9 mouse cellular contexts compared by ENCODE assay signal in the genomic region with DNA sequence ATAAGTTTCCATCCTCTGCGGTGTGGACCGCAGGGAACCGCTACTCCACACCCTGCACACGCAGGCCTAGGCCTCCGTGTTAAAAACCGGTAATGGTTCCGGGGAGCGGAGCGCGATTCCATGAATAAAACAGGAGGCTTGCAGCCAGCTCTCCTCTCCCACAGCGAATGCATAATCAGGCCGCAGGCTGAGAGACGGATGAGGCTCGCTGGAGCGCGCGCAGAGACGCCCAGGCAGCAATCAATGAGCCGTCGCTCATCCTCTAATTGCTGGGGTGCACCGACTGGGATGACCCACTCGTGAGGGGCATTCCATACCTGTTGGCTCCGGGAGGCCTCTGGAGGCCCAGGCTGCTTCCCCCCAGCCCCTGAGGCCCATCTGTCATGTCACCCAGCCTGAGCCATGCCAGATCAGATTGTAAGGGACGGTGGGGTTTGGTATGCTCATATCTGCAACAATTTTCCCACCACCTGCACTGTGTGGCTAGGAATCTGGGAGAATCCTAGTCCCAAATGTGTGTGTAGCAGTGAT. TPM values are rescaled to one million over a fixed set of nuclear protein-coding genes. Genes with fewer than 3 reads are reported as not detected.
DNase-seq lines count a peak whose midpoint lies in the region.
"Had no signal": no experiment of that assay in that cellular context is flagged by ENCODE, and none has a peak within 500 bp of the region (broad histone marks: within the 10 kb centered on the region; RNA-seq: fewer than 3 reads in every experiment).

No protein-coding gene starts in this region.

- DNase-seq in cerebellum, postnatal 10 days: peak; percentile 45 to 51
- no peak for DNase-seq in cerebellum, adult 9-11 months
- DNase-seq in left cerebral cortex, postnatal 25 days (ENCODE audit: low spot score in 2 of 2): peak; percentile 26 to 64
- DNase-seq in left cerebral cortex, adult 8-10 months (ENCODE audit: low spot score in 2 of 2): no peak
- peak; percentile 28 to 45 for DNase-seq in left cerebral cortex, postnatal 36 days (ENCODE audit: low spot score in 2 of 2)
- peak; percentile 48 for DNase-seq in right cerebral cortex, postnatal 4 days
- no peak for DNase-seq in thymus, postnatal 0 days (ENCODE audit: low spot score)
- no peak for DNase-seq in ovary, postnatal 36 days (ENCODE audit: low spot score)

- intact Hi-C loops in left cerebral cortex, postnatal 25 days (cut with DNase I): no loop called here
- intact Hi-C loops in left cerebral cortex, postnatal 36 days (cut with DNase I): no loop called here

RNA-seq across cellular contexts. Expression of a gene that starts 17.3 kb away (rescaled TPM):
- total RNA-seq in left cerebral cortex, postnatal 25 days (2021): 10 to 100 TPM; 40.9 to 41.2 TPM
- 10 to 100 TPM; 41.9 to 51.7 (median 44.1) TPM for total RNA-seq in left cerebral cortex, adult 8-10 months (2022)
- 10 to 100 TPM; 35.9 to 43.8 TPM for total RNA-seq in left cerebral cortex, postnatal 36 days (2021)
- polyA plus RNA-seq in thymus, postnatal 0 days (2015; fragmentation: Nextera tagmentation; extraction: Ambion mirVana): 70.8 and 72.4 TPM in 2 replicates

RNA-seq across cellular contexts. Expression of a gene that starts 29.6 kb away (rescaled TPM):
- 1 to 10 TPM; 9.2 to 9.9 TPM for total RNA-seq in left cerebral cortex, postnatal 25 days (2021)
- total RNA-seq in left cerebral cortex, adult 8-10 months (2022): 1 to 10 TPM; 6.8 to 9.1 (median 7.7) TPM
- total RNA-seq in left cerebral cortex, postnatal 36 days (2021): 1 to 10 TPM; 8.9 to 9.0 TPM
- polyA plus RNA-seq in thymus, postnatal 0 days (2015; fragmentation: Nextera tagmentation; extraction: Ambion mirVana): 1.2 and 1.6 TPM in 2 replicates
- total RNA-seq: hematopoietic stem cell, adult 5-6 weeks had no signal

RNA-seq across cellular contexts. Expression of a gene that starts 36.2 kb away (rescaled TPM):
- total RNA-seq in left cerebral cortex, postnatal 25 days (2021): 1 to 10 TPM; 6.7 to 7.6 TPM
- 1 to 10 TPM; 4.1 to 6.0 (median 5.5) TPM for total RNA-seq in left cerebral cortex, adult 8-10 months (2022)
- total RNA-seq in left cerebral cortex, postnatal 36 days (2021): 1 to 10 TPM; 7.5 to 7.6 TPM
- 15.3 and 15.4 TPM in 2 replicates for polyA plus RNA-seq in thymus, postnatal 0 days (2015; fragmentation: Nextera tagmentation; extraction: Ambion mirVana)

RNA-seq across cellular contexts. Expression of a gene that starts 40.0 kb away (rescaled TPM):
- 100 to 1,000 TPM; 182 to 187 TPM for total RNA-seq in left cerebral cortex, postnatal 25 days (2021)
- total RNA-seq in left cerebral cortex, adult 8-10 months (2022): 100 to 1,000 TPM; 214 to 225 (median 218) TPM
- 100 to 1,000 TPM; 185 to 213 TPM for total RNA-seq in left cerebral cortex, postnatal 36 days (2021)
- 319 and 339 TPM in 2 replicates for polyA plus RNA-seq in thymus, postnatal 0 days (2015; fragmentation: Nextera tagmentation; extraction: Ambion mirVana)

RNA-seq across cellular contexts. Expression of a gene that starts 43.1 kb away (rescaled TPM):
- 10 to 100 TPM; 77.3 to 90.1 TPM for total RNA-seq in left cerebral cortex, postnatal 25 days (2021)
- total RNA-seq in left cerebral cortex, adult 8-10 months (2022): 100 to 1,000 TPM; 124 to 159 (median 143) TPM
- 10 to 100 TPM; 94.7 to 96.7 TPM for total RNA-seq in left cerebral cortex, postnatal 36 days (2021)
- 226 and 376 TPM in 2 replicates for polyA plus RNA-seq in thymus, postnatal 0 days (2015; fragmentation: Nextera tagmentation; extraction: Ambion mirVana)

Comparison
In these comparisons a context has a peak if more than half of its experiments do, and no peak if none do; other contexts are left out.
1. DNase-seq: peak in cerebellum, postnatal 10 days (2 of 2), left cerebral cortex, postnatal 25 days (2 of 2), left cerebral cortex, postnatal 36 days (2 of 2) and right cerebral cortex, postnatal 4 days (single experiment); none in cerebellum, adult 9-11 months (single experiment), left cerebral cortex, adult 8-10 months (0 of 2), thymus, postnatal 0 days (single experiment) and ovary, postnatal 36 days (single experiment).